Mouse (Mus musculus) embryonic fibroblast, embryonic 13.5 days (primary cell): ENCODE data around the gene Spata45.

Experiments
- CTCF ChIP-seq: IDR thresholded peaks from 2 replicates; pipeline ENCODE4 v1.5.1; 2011; ENCODE audit warnings: mild to moderate bottlenecking, control low read depth, low read length, moderate library complexity, borderline replicate concordance; ENCODE audit not compliant: insufficient read depth
- POLR2A ChIP-seq: IDR thresholded peaks from 2 replicates; pipeline ENCODE4 v1.6.1; 2011; ENCODE audit warnings: low read depth, mild to moderate bottlenecking, control low read depth, low read length, moderate library complexity

DNA sequence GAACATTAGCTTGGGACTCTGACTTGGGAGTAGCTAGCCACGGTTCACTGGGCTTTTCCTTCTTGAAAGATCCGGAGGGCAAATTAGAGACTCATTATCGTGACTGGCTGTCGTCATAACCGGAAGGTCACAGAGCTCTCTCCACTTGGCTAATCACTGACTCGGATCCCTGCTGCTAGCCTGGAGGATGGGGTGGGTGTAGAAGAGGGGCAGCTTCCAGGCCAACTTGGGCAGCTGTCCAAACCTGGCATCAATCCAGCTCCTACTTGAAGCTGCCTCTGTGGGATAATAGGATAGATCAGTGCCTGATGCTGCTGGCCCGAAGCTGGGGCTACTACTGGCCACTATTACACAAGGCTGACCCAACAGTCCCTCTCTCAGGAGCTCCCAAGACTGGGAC, 40.9 kb upstream of the Spata45 start:
- TF ChIP-seq POLR2A: no peak
- TF ChIP-seq CTCF: no peak
